Mouse (Mus musculus) ES-Bruce4 (cell line): ENCODE measurements at regions not wholly inside any gene's neighbourhood (a gene's known extent, or its start where the extent isn't known, plus 50 kb on each side); places are given as distances from the start of the nearest gene placed in this dataset.

Experiments used
- CTCF ChIP-seq: IDR thresholded peaks from one replicate; pipeline ENCODE4 v1.8.1; 2011; ENCODE audit warnings: low read depth, low read length
- EP300 ChIP-seq: IDR thresholded peaks from 2 replicates; pipeline ENCODE4 v1.6.1; 2011; ENCODE audit warnings: low read depth, low read length; ENCODE audit not compliant: insufficient read depth
- POLR2A ChIP-seq: IDR thresholded peaks from one replicate; pipeline ENCODE4 v1.8.1; 2011; ENCODE audit warnings: low read length; ENCODE audit not compliant: insufficient read depth

DNA sequence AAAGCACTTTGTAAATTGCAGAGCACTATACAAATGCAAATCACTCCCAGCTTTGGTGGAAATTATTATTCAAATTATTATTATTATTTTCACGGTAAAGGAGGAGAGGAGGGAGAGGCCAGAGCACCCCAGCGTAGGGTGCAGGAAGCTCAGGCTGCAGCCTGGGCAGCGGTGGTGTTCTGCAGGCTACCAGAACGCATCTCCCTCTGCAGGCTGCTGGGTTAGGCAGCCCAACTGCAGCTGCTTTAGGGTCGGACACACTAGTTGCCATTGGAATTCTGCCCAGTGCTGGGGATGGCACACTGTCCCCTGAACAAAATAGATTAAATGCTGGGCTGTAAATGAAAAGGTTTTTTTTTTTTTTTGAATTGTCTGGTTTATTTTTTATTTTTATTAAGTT is 189.7 kb upstream of the 4931429L15Rik start:
- no peak for TF ChIP-seq CTCF
- no peak for TF ChIP-seq POLR2A
- TF ChIP-seq EP300: no peak
